Mouse (Mus musculus): Measurements from ENCODE around the gene Fam193a. TPM values are rescaled to one million over a fixed set of nuclear protein-coding genes. Genes with fewer than 3 reads are reported as not detected.

The Fam193a gene
- polyA plus RNA-seq, 1 experiment from 2014 or later: 15.1 TPM

GRCm38 (mm10) chr5:34534776-34535581, 165.2 kb downstream of the Fam193a start:
- 81% methylated on average over 5 of the region's 5 CpGs for WGBS
- no peaks in the 10 kb centered on the region for H3K4me1 ChIP-seq
- H3K4me3 ChIP-seq: no peak overlapping the region
- no peaks in the 10 kb centered on the region for H3K27me3 ChIP-seq (ENCODE audit: low read depth, poor library complexity, severe bottlenecking)
- H3K27ac ChIP-seq: no peak overlapping the region
- no peaks in the 10 kb centered on the region for H3K9me3 ChIP-seq (replicated peaks)
- no peak for DNase-seq (ENCODE audit: low spot score)
- no peaks in the 10 kb centered on the region for H3K36me3 ChIP-seq

- no peaks in the 10 kb centered on the region for H3K9me3 ChIP-seq (replicated peaks)
- H3K27me3 ChIP-seq (ENCODE audit: low read depth, poor library complexity, severe bottlenecking): no peaks in the 10 kb centered on the region
- H3K4me3 ChIP-seq: no peak overlapping the region
- no peaks in the 10 kb centered on the region for H3K4me1 ChIP-seq
- 86% methylated on average over 7 of the region's 7 CpGs for WGBS
- no peaks in the 10 kb centered on the region for H3K36me3 ChIP-seq
- no peak for DNase-seq (ENCODE audit: low spot score)
- H3K27ac ChIP-seq: no peak overlapping the region
These were observed 166.1 kb downstream of the Fam193a start for GRCm38 (mm10) chr5:34535831-34536230.

Other genes with a start within 250 kb of the Fam193a start
- 0.59 and 0.63 TPM in 2 replicates for gene Poln, start 200.5 kb upstream of the Fam193a start, polyA plus RNA-seq (2016; fragmentation: Nextera tagmentation; extraction: Ambion mirVana)
- gene Haus3, start 200.4 kb upstream of the Fam193a start, polyA plus RNA-seq (2016; fragmentation: Nextera tagmentation; extraction: Ambion mirVana): 56.7 and 58.0 TPM in 2 replicates
- 13.2 and 25.3 TPM in 2 replicates for gene Mxd4, start 182.2 kb upstream of the Fam193a start, polyA plus RNA-seq (2016; fragmentation: Nextera tagmentation; extraction: Ambion mirVana)
- gene Zfyve28, start 81.5 kb upstream of the Fam193a start, polyA plus RNA-seq (2016; fragmentation: Nextera tagmentation; extraction: Ambion mirVana): 0.62 and 0.76 TPM in 2 replicates
- not detected in 2 replicates for gene Cfap99, start 81.3 kb upstream of the Fam193a start, polyA plus RNA-seq (2016; fragmentation: Nextera tagmentation; extraction: Ambion mirVana)
- gene Rnf4, start 33.6 kb upstream of the Fam193a start, polyA plus RNA-seq (2016; fragmentation: Nextera tagmentation; extraction: Ambion mirVana): 188 and 207 TPM in 2 replicates
- gene Tnip2, start 144.1 kb downstream of the Fam193a start, polyA plus RNA-seq (2016; fragmentation: Nextera tagmentation; extraction: Ambion mirVana): 3.8 and 6.0 TPM in 2 replicates
- 9.9 and 17.1 TPM in 2 replicates for gene Sh3bp2, start 155.9 kb downstream of the Fam193a start, polyA plus RNA-seq (2016; fragmentation: Nextera tagmentation; extraction: Ambion mirVana)
- 134 and 166 TPM in 2 replicates for gene Add1, start 203.7 kb downstream of the Fam193a start, polyA plus RNA-seq (2016; fragmentation: Nextera tagmentation; extraction: Ambion mirVana)